Comparison of ENCODE assay signal across 10 mouse cellular contexts in genomic region chr1:58333222-58333621, GRCm38 (mm10). TPM values are rescaled to one million over a fixed set of nuclear protein-coding genes. Genes with fewer than 3 reads are reported as not detected.
DNase-seq lines count a peak whose midpoint lies in the region; ATAC-seq and TF ChIP-seq lines count a peak whose summit lies in the region.
"Had no signal": no experiment of that assay in that cellular context is flagged by ENCODE, and none has a peak within 500 bp of the region (broad histone marks: within the 10 kb centered on the region; RNA-seq: fewer than 3 reads in every experiment).

No protein-coding gene starts in this region.

- 27% methylated on average over 4 of the region's 4 CpGs for WGBS in heart, embryonic 14.5 days
- 44% methylated on average over 4 of the region's 4 CpGs for WGBS in limb, embryonic 13.5 days

- no peak for TF ChIP-seq CTCF in testis, adult 2 months (IDR thresholded peaks at IDR 0.05; ENCODE audit: control insufficient read depth, insufficient read depth, insufficient replicate concordance, low read depth, low read length)

- peaks cover 0 to 5% of the 10 kb centered on the region in 2 experiments; a peak in 1 of 4 replicates for H3K4me1 ChIP-seq in heart, embryonic 14.5 days (ENCODE audit: control insufficient read depth in 2 of 2, insufficient read depth in 2 of 2, low read length in 2 of 2)
- peaks cover 6% of the 10 kb centered on the region for H3K4me1 ChIP-seq in testis, adult 2 months (ENCODE audit: control insufficient read depth, insufficient read depth, low read length)
- no peaks in the 10 kb centered on the region for H3K4me1 ChIP-seq in limb, embryonic 13.5 days

- peak overlapping the region; percentile 56 for H3K4me2 ChIP-seq in heart, embryonic 14.5 days (ENCODE audit: low read length)
- H3K4me2 ChIP-seq in limb, embryonic 13.5 days (replicated peaks) = peak overlapping the region; percentile 39

- no peaks in the 10 kb centered on the region for H3K36me3 ChIP-seq in heart, embryonic 14.5 days (ENCODE audit: control insufficient read depth, insufficient read depth, low read length)
- H3K36me3 ChIP-seq in testis, adult 2 months (ENCODE audit: control insufficient read depth, insufficient read depth, low read length) = no peaks in the 10 kb centered on the region
- no peaks in the 10 kb centered on the region for H3K36me3 ChIP-seq in limb, embryonic 13.5 days

- H3K4me3 ChIP-seq in heart, embryonic 14.5 days (ENCODE audit: control insufficient read depth in 1 of 2, insufficient read depth in 1 of 2, low read depth in 1 of 2, low read length in 2 of 2) = peak overlapping the region; percentile 13 to 31; a peak in 3 of 4 replicates
- H3K4me3 ChIP-seq in testis, adult 2 months (ENCODE audit: control insufficient read depth, low read depth, low read length) = peak overlapping the region; percentile 5; the same call in 1 of the 2 replicates
- peak overlapping the region; percentile 11; the same call in 1 of the 2 replicates for H3K4me3 ChIP-seq in limb, embryonic 13.5 days

- ATAC-seq in heart, embryonic 14.5 days (ENCODE audit: insufficient number of reproducible peaks, insufficient read depth, low FRiP score, low read depth) = no peak
- no peak for ATAC-seq in limb, embryonic 13.5 days (ENCODE audit: low FRiP score, low read depth)
- no peak for ATAC-seq in megakaryocyte progenitor cell, adult 5-6 weeks (replicated peaks; ENCODE audit: poor library complexity)

- H3K27me3 ChIP-seq in heart, embryonic 14.5 days (ENCODE audit: control insufficient read depth, insufficient read depth, low read length) = no peaks in the 10 kb centered on the region
- no peaks in the 10 kb centered on the region for H3K27me3 ChIP-seq in testis, adult 2 months (ENCODE audit: control insufficient read depth, insufficient read depth, low read length)
- no peaks in the 10 kb centered on the region for H3K27me3 ChIP-seq in limb, embryonic 13.5 days

- DNase-seq in heart, adult 8-10 months (ENCODE audit: low spot score) = no peak
- DNase-seq in testis, postnatal 14 days (ENCODE audit: low spot score) = no peak
- peak; percentile 34 for DNase-seq in testis, postnatal 10 days (ENCODE audit: low spot score)
- no peak for DNase-seq in spleen, adult 12 weeks (ENCODE audit: low spot score)
- DNase-seq: cerebellum, adult 18-20 months had no signal

- peak overlapping the region; percentile 21; the same call in 1 of the 2 replicates for H3K9ac ChIP-seq in heart, embryonic 14.5 days (ENCODE audit: low read length)
- H3K9ac ChIP-seq in limb, embryonic 13.5 days = no peak overlapping the region

- 0 out of 2 replicates have a peak, but pooled peaks cover 3% of the 10 kb centered on the region for H3K9me3 ChIP-seq in heart, embryonic 14.5 days (ENCODE audit: control insufficient read depth, low read length)
- 0 out of 2 replicates have a peak, but pooled peaks cover 3% of the 10 kb centered on the region for H3K9me3 ChIP-seq in limb, embryonic 13.5 days

- H3K27ac ChIP-seq in heart, embryonic 14.5 days (replicated peaks in 1 of 2; ENCODE audit: control insufficient read depth in 1 of 2, insufficient read depth in 1 of 2, low read depth in 2 of 2, low read length in 2 of 2) = no peak overlapping the region
- no peak overlapping the region for H3K27ac ChIP-seq in testis, adult 2 months (ENCODE audit: control insufficient read depth, insufficient read depth, low read depth, low read length)
- H3K27ac ChIP-seq in limb, embryonic 13.5 days = no peak overlapping the region

- no peak for TF ChIP-seq POLR2A in testis, adult 2 months (IDR thresholded peaks at IDR 0.05; ENCODE audit: control insufficient read depth, low read depth, low read length)

RNA-seq across cellular contexts. Expression of gene Aox2, which starts 55.1 kb away (rescaled TPM):
- polyA plus RNA-seq in heart, embryonic 14.5 days (2014; fragmentation: Nextera tagmentation; extraction: Ambion mirVana) = not detected in 2 replicates
- total RNA-seq in heart, adult 8-10 months (2022) = not detected
- polyA plus RNA-seq in testis, adult 2 months (2012; rRNA removed) = 0.27 and 0.31 TPM in 2 replicates
- polyA plus RNA-seq in limb, embryonic 13.5 days (2015; fragmentation: Nextera tagmentation; extraction: Ambion mirVana) = 0.04 and 0.09 TPM in 2 replicates
- 0.05 TPM in 1 of 2 replicates, not detected in the other for total RNA-seq in megakaryocyte progenitor cell, adult 5-6 weeks (2015)
- not detected in 2 replicates for total RNA-seq in megakaryocyte progenitor cell, adult 5-6 weeks (2017)
- polyA plus RNA-seq: gonadal fat pad, adult 2 months had no signal

RNA-seq across cellular contexts. Expression of gene Bzw1, which starts 59.5 kb away (rescaled TPM):
- 214 and 221 TPM in 2 replicates for polyA plus RNA-seq in heart, embryonic 14.5 days (2014; fragmentation: Nextera tagmentation; extraction: Ambion mirVana)
- total RNA-seq in heart, adult 8-10 months (2022) = 10 to 100 TPM; 60.2 to 64.3 (median 62.1) TPM
- 92.7 and 99.2 TPM in 2 replicates for polyA plus RNA-seq in testis, adult 2 months (2012; rRNA removed)
- 362 and 384 TPM in 2 replicates for polyA plus RNA-seq in limb, embryonic 13.5 days (2015; fragmentation: Nextera tagmentation; extraction: Ambion mirVana)
- 205 and 216 TPM in 2 replicates for total RNA-seq in megakaryocyte progenitor cell, adult 5-6 weeks (2015)
- 189 and 202 TPM in 2 replicates for total RNA-seq in megakaryocyte progenitor cell, adult 5-6 weeks (2017)
